Mouse (Mus musculus) kidney, embryonic 16.5 days (tissue): Measurements from ENCODE around the gene Chfr. TPM values are rescaled to one million over a fixed set of nuclear protein-coding genes. Genes with fewer than 3 reads are reported as not detected.
"Not testable (repeated sequence)": the region's sequence is repeated elsewhere in the genome, so short reads cannot be mapped to it uniquely, and the experiment has no call there.

Experiments used
- ATAC-seq: fragments of 200-750 bp; cut with Nextera tagmentation; 2 replicates; pipeline ENCODE4 v1.8.0; 2017; ENCODE audit warnings: moderate TSS enrichment; ENCODE audit not compliant: low FRiP score, low TSS enrichment
- H3K27ac ChIP-seq: fragments of 300-500 bp; sonication (generic); 2 replicates; pipeline ENCODE4 v1.5.1; 2014; ENCODE audit warnings: low read length
- H3K27me3 ChIP-seq: fragments of 300-500 bp; sonication (generic); 2 replicates; pipeline ENCODE4 v1.6.1; 2014; ENCODE audit warnings: low read length, control low read depth, mixed read lengths; ENCODE audit not compliant: insufficient read depth
- H3K36me3 ChIP-seq: fragments of 300-500 bp; sonication (generic); 2 replicates; pipeline ENCODE4 v1.6.1; 2014; ENCODE audit warnings: low read length, control low read depth, mixed read lengths; ENCODE audit not compliant: insufficient read depth
- H3K4me1 ChIP-seq: fragments of 300-500 bp; sonication (generic); 2 replicates; pipeline ENCODE4 v1.6.1; 2014; ENCODE audit warnings: low read length, control low read depth, mixed read lengths; ENCODE audit not compliant: insufficient read depth
- H3K4me2 ChIP-seq: fragments of 300-500 bp; sonication (generic); replicated peaks from 2 replicates; pipeline ENCODE4 v1.6.1; 2014; ENCODE audit warnings: low read depth, low read length
- H3K4me3 ChIP-seq: fragments of 300-500 bp; sonication (generic); 2 replicates; pipeline ENCODE4 v1.5.1; 2014; ENCODE audit warnings: mild to moderate bottlenecking, low read length
- H3K9ac ChIP-seq: fragments of 300-500 bp; sonication (generic); replicated peaks from 2 replicates; pipeline ENCODE4 v1.6.1; 2014; ENCODE audit warnings: low read length
- H3K9me3 ChIP-seq: fragments of 300-500 bp; sonication (generic); 2 replicates; pipeline ENCODE4 v1.6.1; 2016; ENCODE audit warnings: low read length, control low read depth
- WGBS: fragments of 180-500 bp; shearing (Covaris S2); extraction: QIAGEN DNeasy Blood & Tissue Kit; methylation state at CpG from one replicate; pipeline ENCODE4 v1.1.7; 2014; 5-methylcytosine and 5-hydroxymethylcytosine counted together
- polyA plus RNA-seq: library from polyadenylated mRNA; unstranded; fragments of >200 nt; fragmentation: Nextera tagmentation; extraction: Ambion mirVana; gene quantifications from 2 replicates; pipeline ENCODE4 v1.2.1, GENCODE M21; 2015

Chfr gene
- polyA plus RNA-seq, 1 experiment from 2014 or later, result 39.4 TPM

DNA sequence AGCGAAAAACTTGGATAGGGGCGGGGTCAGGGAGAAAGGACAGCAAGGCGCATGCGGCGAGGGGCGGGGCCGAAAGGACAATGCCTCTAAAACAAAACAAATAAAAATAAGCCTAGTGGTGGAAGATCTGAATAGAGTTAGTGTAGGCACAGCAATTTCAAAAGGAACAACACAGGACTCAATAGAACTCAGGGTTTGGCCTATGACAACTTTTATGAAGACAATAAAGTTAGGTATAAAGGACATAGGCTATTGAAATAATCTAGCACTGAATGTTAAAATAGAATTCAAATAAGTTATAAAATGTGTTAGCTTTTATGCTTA is 27.4 kb upstream of the Chfr start:
- H3K4me3 ChIP-seq, result peak overlapping the region; percentile 74
- peak overlapping the region; percentile 99 for H3K27ac ChIP-seq
- no peak for ATAC-seq
- WGBS, result 0% methylated on average over 7 of the region's 7 CpGs
- peak overlapping the region; percentile 84 for H3K9ac ChIP-seq
- H3K4me1 ChIP-seq, result peaks cover 14% of the 10 kb centered on the region; the same call in 1 of the 2 replicates
- H3K36me3 ChIP-seq, result peaks cover 39% of the 10 kb centered on the region
- H3K27me3 ChIP-seq, result no peaks in the 10 kb centered on the region
- H3K9me3 ChIP-seq, result 0 out of 2 replicates have a peak, but pooled peaks cover 8% of the 10 kb centered on the region
- H3K4me2 ChIP-seq, result peak overlapping the region; percentile 76

- H3K9me3 ChIP-seq, result 0 out of 2 replicates have a peak, but pooled peaks cover 2% of the 10 kb centered on the region
- H3K4me3 ChIP-seq, result peak within 1 kb of the TSS; percentile 80
- H3K27me3 ChIP-seq, result no peaks in the 10 kb centered on the region
- peak within 1 kb of the TSS; percentile 90 for H3K27ac ChIP-seq
- ATAC-seq, result peak; percentile 28
- under 1% methylated on average over 12 of the region's 12 CpGs for WGBS
- peaks cover 31% of the 10 kb centered on the region for H3K36me3 ChIP-seq
- peak within 1 kb of the TSS; percentile 69 for H3K4me2 ChIP-seq
- peaks cover 14% of the 10 kb centered on the region; the same call in 1 of the 2 replicates for H3K4me1 ChIP-seq
- H3K9ac ChIP-seq, result peak within 1 kb of the TSS; percentile 76
Observed at GRCm38 (mm10) chr5:110109991-110110441, 25.6 kb upstream of the Chfr start, which contains the start of gene Zfp605. Zfp605 (plus strand) TSS chr5:110110092.

- WGBS, result 83% methylated on average over 3 of the region's 3 CpGs
- H3K9ac ChIP-seq, H3K4me3 ChIP-seq, H3K9me3 ChIP-seq, H3K27ac ChIP-seq, ATAC-seq, H3K4me1 ChIP-seq, H3K27me3 ChIP-seq, H3K4me2 ChIP-seq: not testable (repeated sequence)
- peaks cover 38% of the 10 kb centered on the region for H3K36me3 ChIP-seq
Observed at GRCm38 (mm10) chr5:110122380-110122779, 13.3 kb upstream of the Chfr start.

GRCm38 (mm10) chr5:110136087-110136464 is 434 bp downstream of the Chfr start:
- H3K27me3 ChIP-seq, result no peaks in the 10 kb centered on the region
- 0 out of 2 replicates have a peak, but pooled peaks cover 11% of the 10 kb centered on the region for H3K4me1 ChIP-seq
- ATAC-seq, result no peak
- H3K4me3 ChIP-seq, result peak overlapping the region; percentile 95
- H3K4me2 ChIP-seq, result peak overlapping the region; percentile 77
- peaks cover 17% of the 10 kb centered on the region for H3K9me3 ChIP-seq
- H3K36me3 ChIP-seq, result peaks cover 8% of the 10 kb centered on the region
- WGBS, result 4% methylated on average over 18 of the region's 18 CpGs
- peak overlapping the region; percentile 83 for H3K9ac ChIP-seq
- peak overlapping the region; percentile 55; the same call in 1 of the 2 replicates for H3K27ac ChIP-seq

DNA sequence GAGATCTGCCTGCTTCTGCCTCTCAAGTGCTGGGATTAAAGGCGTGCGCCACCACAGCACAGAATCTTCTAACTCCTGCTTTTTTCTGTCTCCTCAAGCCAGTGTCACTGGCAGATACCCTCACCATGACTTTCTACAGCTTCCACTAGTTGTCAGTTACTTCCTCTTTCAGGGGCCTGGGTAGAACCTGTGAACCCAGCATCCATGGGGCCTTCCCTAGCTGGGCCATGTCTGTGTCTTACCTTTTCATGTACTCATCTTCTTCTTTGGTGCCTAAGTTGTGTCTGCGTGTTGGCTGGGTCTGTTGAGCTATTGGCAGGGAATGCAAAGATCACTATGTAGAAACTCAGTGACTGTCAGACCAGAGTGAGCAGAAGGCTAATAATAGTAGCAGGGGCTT is 2.2 kb downstream of the Chfr start:
- peaks cover 6% of the 10 kb centered on the region for H3K36me3 ChIP-seq
- H3K4me1 ChIP-seq, result 0 out of 2 replicates have a peak, but pooled peaks cover 11% of the 10 kb centered on the region
- no peak overlapping the region for H3K4me2 ChIP-seq
- 95% methylated on average over 3 of the region's 3 CpGs for WGBS
- H3K4me3 ChIP-seq, result no peak overlapping the region
- no peak overlapping the region for H3K9ac ChIP-seq
- H3K27me3 ChIP-seq, result no peaks in the 10 kb centered on the region
- peaks cover 14% of the 10 kb centered on the region for H3K9me3 ChIP-seq
- H3K27ac ChIP-seq, result no peak overlapping the region
- no peak for ATAC-seq

- no peak for ATAC-seq
- Histone ChIP-seq H3K27me3 (no peaks in the 10 kb centered on the region), H3K9me3 (peaks cover 5% of the 10 kb centered on the region; the same call in 1 of the 2 replicates), H3K4me2 (no peak overlapping the region), H3K4me1 (0 out of 2 replicates have a peak, but pooled peaks cover 11% of the 10 kb centered on the region), H3K9ac (no peak overlapping the region), H3K27ac (no peak overlapping the region), H3K4me3 (no peak overlapping the region), H3K36me3 (peaks cover 16% of the 10 kb centered on the region)
- WGBS, result 92% methylated on average over 3 of the region's 3 CpGs
Observed at GRCm38 (mm10) chr5:110139325-110139724, 3.7 kb downstream of the Chfr start.

DNA sequence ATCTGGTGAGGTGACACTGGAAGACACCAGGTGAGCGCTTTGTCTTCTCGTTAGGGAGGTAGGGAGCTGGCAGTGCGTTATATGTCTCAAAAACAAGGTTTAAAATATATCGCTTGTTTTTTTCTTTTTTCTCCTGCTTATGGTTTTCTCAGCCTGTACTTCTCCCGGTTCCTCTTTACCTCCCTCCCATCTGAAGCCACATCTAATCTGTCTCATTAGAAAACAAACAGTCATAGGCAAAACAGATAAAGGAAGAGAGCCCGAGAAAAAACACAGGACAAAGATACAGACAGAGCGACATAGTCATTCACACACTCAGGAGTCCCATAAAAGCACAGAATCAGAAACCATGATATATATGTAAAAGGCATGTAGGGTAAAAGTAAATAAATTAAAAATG is 4.8 kb downstream of the Chfr start:
- H3K4me1 ChIP-seq, result 0 out of 2 replicates have a peak, but pooled peaks cover 11% of the 10 kb centered on the region
- H3K4me2 ChIP-seq, result no peak overlapping the region
- WGBS, result 93% methylated on average over 7 of the region's 7 CpGs
- H3K9me3 ChIP-seq, result no peaks in the 10 kb centered on the region
- H3K4me3 ChIP-seq, result no peak overlapping the region
- no peak overlapping the region for H3K27ac ChIP-seq
- peaks cover 25% of the 10 kb centered on the region for H3K36me3 ChIP-seq
- no peak for ATAC-seq
- no peak overlapping the region for H3K9ac ChIP-seq
- H3K27me3 ChIP-seq, result no peaks in the 10 kb centered on the region

DNA sequence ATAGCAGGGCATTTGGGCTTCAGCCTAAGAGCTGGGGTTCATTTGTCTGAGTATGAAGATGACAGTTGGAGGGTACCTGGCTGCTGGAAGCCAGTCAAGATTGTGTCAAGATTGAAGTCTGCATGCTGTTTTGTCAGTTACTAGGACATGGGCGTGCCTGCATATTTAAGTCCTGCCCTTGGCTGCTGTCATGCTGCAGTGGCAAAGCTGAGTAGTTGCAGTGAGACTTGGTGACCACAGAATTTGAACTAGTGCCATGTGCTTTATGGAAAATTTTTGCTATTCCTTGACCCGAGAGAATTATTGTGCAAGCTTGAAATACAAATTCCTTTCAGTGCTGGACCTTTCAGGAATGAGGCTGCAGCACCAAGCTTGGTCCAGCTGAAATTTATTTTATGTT is 6.7 kb downstream of the Chfr start:
- Histone ChIP-seq H3K36me3 (peaks cover 37% of the 10 kb centered on the region), H3K4me1 (no peaks in the 10 kb centered on the region), H3K4me3 (no peak overlapping the region), H3K9ac (no peak overlapping the region), H3K27me3 (no peaks in the 10 kb centered on the region), H3K27ac (no peak overlapping the region), H3K4me2 (no peak overlapping the region), H3K9me3 (no peaks in the 10 kb centered on the region)
- no peak for ATAC-seq
- 87% methylated on average over 2 of the region's 2 CpGs for WGBS

GRCm38 (mm10) chr5:110143007-110143406 is 7.4 kb downstream of the Chfr start:
- no peak for ATAC-seq
- no peak overlapping the region for H3K27ac ChIP-seq
- no peaks in the 10 kb centered on the region for H3K27me3 ChIP-seq
- no peaks in the 10 kb centered on the region for H3K9me3 ChIP-seq
- no peaks in the 10 kb centered on the region for H3K4me1 ChIP-seq
- H3K36me3 ChIP-seq, result peaks cover 44% of the 10 kb centered on the region
- H3K4me2 ChIP-seq, result no peak overlapping the region
- no peak overlapping the region for H3K4me3 ChIP-seq
- 88% methylated on average over 5 of the region's 5 CpGs for WGBS
- no peak overlapping the region for H3K9ac ChIP-seq

GRCm38 (mm10) chr5:110169374-110169773 is 33.7 kb downstream of the Chfr start:
- 97% methylated on average over 4 of the region's 4 CpGs for WGBS
- H3K9ac ChIP-seq, result no peak overlapping the region

More at GRCm38 (mm10) chr5:110169374-110169773, 33.7 kb downstream of the Chfr start:
- Histone ChIP-seq H3K4me3 (no peak overlapping the region), H3K4me1 (no peaks in the 10 kb centered on the region), H3K27ac (no peak overlapping the region), H3K27me3 (no peaks in the 10 kb centered on the region), H3K4me2 (no peak overlapping the region), H3K36me3 (peaks cover 35% of the 10 kb centered on the region; the same call in 1 of the 2 replicates), H3K9me3 (no peaks in the 10 kb centered on the region)
- ATAC-seq, result no peak
